Mouse (Mus musculus): ENCODE results near the gene Usp47. TPM values are rescaled to one million over a fixed set of nuclear protein-coding genes. Genes with fewer than 3 reads are reported as not detected.

Gene Usp47
- polyA plus RNA-seq, 1 experiment from 2014 or later, result 58.1 TPM

Other genes starting within 250 kb of the Usp47 start
- gene Galnt18, start 243.5 kb upstream of the Usp47 start, polyA plus RNA-seq (2015; fragmentation: Nextera tagmentation; extraction: Ambion mirVana), result 16.5 and 21.3 TPM in 2 replicates
- 28.9 and 32.9 TPM in 2 replicates for gene Dkk3, start 135.6 kb downstream of the Usp47 start, polyA plus RNA-seq (2015; fragmentation: Nextera tagmentation; extraction: Ambion mirVana)
- gene Mical2, start 202.4 kb downstream of the Usp47 start, polyA plus RNA-seq (2015; fragmentation: Nextera tagmentation; extraction: Ambion mirVana), result 3.9 and 6.2 TPM in 2 replicates